Mouse (Mus musculus) limb, embryonic 11.5 days (tissue): ENCODE measurements around the gene Rnase10. TPM values are rescaled to one million over a fixed set of nuclear protein-coding genes. Genes with fewer than 3 reads are reported as not detected.
"Not testable (repeated sequence)": the region's sequence is repeated elsewhere in the genome, so short reads cannot be mapped to it uniquely, and the experiment has no call there.

Experiments used
- ATAC-seq: fragments of 200-750 bp; cut with Nextera tagmentation; 2 replicates; pipeline ENCODE4 v1.8.0; 2017; ENCODE audit warnings: low read depth; ENCODE audit not compliant: insufficient number of reproducible peaks, low FRiP score, low TSS enrichment
- DNase-seq: peaks from one replicate; pipeline ENCODE4 v3.0.0-alpha.2; 2015; ENCODE audit warnings: low spot score
- H3K27ac ChIP-seq: fragments of 300-500 bp; sonication (generic); replicated peaks from 2 replicates; pipeline ENCODE4 v1.5.1; 2014; ENCODE audit warnings: low read depth, mild to moderate bottlenecking, low read length
- H3K27me3 ChIP-seq: fragments of 300-500 bp; sonication (generic); 2 replicates; pipeline ENCODE4 v1.6.1; 2014; ENCODE audit warnings: mild to moderate bottlenecking, low read length, mixed read lengths; ENCODE audit not compliant: control insufficient read depth, insufficient read depth
- H3K36me3 ChIP-seq: fragments of 300-500 bp; sonication (generic); 2 replicates; pipeline ENCODE4 v1.6.1; 2014; ENCODE audit warnings: mild to moderate bottlenecking, low read length, moderate library complexity, mixed read lengths; ENCODE audit not compliant: control insufficient read depth, insufficient read depth
- H3K4me1 ChIP-seq: fragments of 300-500 bp; sonication (generic); 2 replicates; pipeline ENCODE4 v1.6.1; 2014; ENCODE audit warnings: low read length, mixed read lengths; ENCODE audit not compliant: control insufficient read depth, insufficient read depth
- H3K4me2 ChIP-seq: fragments of 300-500 bp; sonication (generic); 2 replicates; pipeline ENCODE4 v1.6.1; 2014; ENCODE audit warnings: low read depth, mild to moderate bottlenecking, moderate library complexity; ENCODE audit not compliant: severe bottlenecking
- H3K4me3 ChIP-seq: fragments of 300-500 bp; sonication (generic); 2 replicates; pipeline ENCODE4 v1.5.1; 2014; ENCODE audit warnings: low read depth, low read length
- H3K9ac ChIP-seq: fragments of 300-500 bp; sonication (generic); 2 replicates; pipeline ENCODE4 v1.6.1; 2014; ENCODE audit warnings: mild to moderate bottlenecking, low read length
- H3K9me3 ChIP-seq: fragments of 300-500 bp; sonication (generic); 2 replicates; pipeline ENCODE4 v1.6.1; 2016; ENCODE audit warnings: low read length; ENCODE audit not compliant: control insufficient read depth
- WGBS: fragments of 180-500 bp; shearing (Covaris S2); extraction: QIAGEN DNeasy Blood & Tissue Kit; methylation state at CpG from one replicate; pipeline ENCODE4 v1.1.7; 2014; 5-methylcytosine and 5-hydroxymethylcytosine counted together
- polyA plus RNA-seq: library from polyadenylated mRNA; unstranded; fragments of >200 nt; fragmentation: Nextera tagmentation; extraction: Ambion mirVana; gene quantifications from 2 replicates; pipeline ENCODE4 v1.2.1, GENCODE M21; 2014

The Rnase10 gene
- polyA plus RNA-seq, 1 experiment from 2014 or later: not detected

- DNase-seq (peak; percentile 6), ATAC-seq (no peak)
- H3K4me1 ChIP-seq: no peaks in the 10 kb centered on the region
- H3K4me2 ChIP-seq: no peak overlapping the region
- H3K9ac ChIP-seq: no peak overlapping the region
- no peak overlapping the region for H3K4me3 ChIP-seq
- H3K27ac ChIP-seq: no peak overlapping the region
- no peaks in the 10 kb centered on the region for H3K27me3 ChIP-seq
- H3K9me3 ChIP-seq: no peaks in the 10 kb centered on the region
- H3K36me3 ChIP-seq: no peaks in the 10 kb centered on the region
- 86% methylated on average over 2 of the region's 2 CpGs for WGBS
Measured at GRCm38 (mm10) chr14:50997999-50998666, 9.4 kb upstream of the Rnase10 start.

GRCm38 (mm10) chr14:51007914-51008713, 563 bp downstream of the Rnase10 start:
- Histone ChIP-seq H3K27ac (no peak overlapping the region), H3K4me1 (no peaks in the 10 kb centered on the region), H3K9ac (no peak overlapping the region), H3K4me3 (no peak overlapping the region), H3K9me3 (no peaks in the 10 kb centered on the region), H3K4me2 (no peak overlapping the region), H3K36me3 (no peaks in the 10 kb centered on the region), H3K27me3 (no peaks in the 10 kb centered on the region)
- WGBS: 82% methylated on average over 13 of the region's 13 CpGs
- DNase-seq: peak; percentile 9
- ATAC-seq: no peak

GRCm38 (mm10) chr14:51008781-51009180, 1.2 kb downstream of the Rnase10 start:
- Histone ChIP-seq H3K4me3 (no peak overlapping the region), H3K36me3 (no peaks in the 10 kb centered on the region), H3K9ac (no peak overlapping the region), H3K27ac (no peak overlapping the region), H3K4me2 (no peak overlapping the region), H3K27me3 (no peaks in the 10 kb centered on the region), H3K9me3 (no peaks in the 10 kb centered on the region), H3K4me1 (no peaks in the 10 kb centered on the region)
- ATAC-seq (no peak), DNase-seq (peak; percentile 12)
- 83% methylated on average over 4 of the region's 4 CpGs for WGBS

GRCm38 (mm10) chr14:51009572-51009971, 2.0 kb downstream of the Rnase10 start:
- H3K27ac ChIP-seq: no peak overlapping the region

GRCm38 (mm10) chr14:51014724-51015123, 7.2 kb downstream of the Rnase10 start:
- H3K9ac ChIP-seq, H3K9me3 ChIP-seq, H3K27ac ChIP-seq, DNase-seq, H3K4me1 ChIP-seq, H3K4me2 ChIP-seq, H3K27me3 ChIP-seq, H3K36me3 ChIP-seq, ATAC-seq, H3K4me3 ChIP-seq: not testable (repeated sequence)
- WGBS: 86% methylated on average over 3 of the region's 3 CpGs

More at GRCm38 (mm10) chr14:51009572-51009971, 2.0 kb downstream of the Rnase10 start:
- DNase-seq: no peak
- no peaks in the 10 kb centered on the region for H3K27me3 ChIP-seq
- H3K36me3 ChIP-seq: no peaks in the 10 kb centered on the region
- 82% methylated on average over 6 of the region's 6 CpGs for WGBS
- H3K9ac ChIP-seq: no peak overlapping the region
- H3K4me1 ChIP-seq: no peaks in the 10 kb centered on the region
- no peaks in the 10 kb centered on the region for H3K9me3 ChIP-seq
- no peak for ATAC-seq
- H3K4me2 ChIP-seq: no peak overlapping the region
- H3K4me3 ChIP-seq: no peak overlapping the region

GRCm38 (mm10) chr14:51015780-51016179, 8.2 kb downstream of the Rnase10 start:
- Histone ChIP-seq H3K9ac (no peak overlapping the region), H3K4me1 (no peaks in the 10 kb centered on the region), H3K27me3 (no peaks in the 10 kb centered on the region), H3K9me3 (no peaks in the 10 kb centered on the region), H3K36me3 (no peaks in the 10 kb centered on the region), H3K4me3 (no peak overlapping the region), H3K27ac (no peak overlapping the region), H3K4me2 (no peak overlapping the region)
- ATAC-seq (no peak), DNase-seq (no peak)

GRCm38 (mm10) chr14:51017256-51017655, 9.7 kb downstream of the Rnase10 start:
- H3K4me3 ChIP-seq: no peak overlapping the region
- WGBS: 73% methylated on average over 3 of the region's 3 CpGs
- no peak overlapping the region for H3K9ac ChIP-seq
- H3K4me2 ChIP-seq: no peak overlapping the region
- no peaks in the 10 kb centered on the region for H3K4me1 ChIP-seq
- no peak for DNase-seq
- no peaks in the 10 kb centered on the region for H3K36me3 ChIP-seq
- H3K27me3 ChIP-seq: no peaks in the 10 kb centered on the region
- H3K27ac ChIP-seq: no peak overlapping the region
- no peaks in the 10 kb centered on the region for H3K9me3 ChIP-seq
- no peak for ATAC-seq

GRCm38 (mm10) chr14:51023457-51023856, 15.9 kb downstream of the Rnase10 start:
- H3K4me2 ChIP-seq: no peak overlapping the region
- H3K4me1 ChIP-seq: no peaks in the 10 kb centered on the region
- no peak overlapping the region for H3K27ac ChIP-seq
- H3K4me3 ChIP-seq: no peak overlapping the region
- no peaks in the 10 kb centered on the region for H3K9me3 ChIP-seq
- DNase-seq (no peak), ATAC-seq (no peak)
- 83% methylated on average over 4 of the region's 4 CpGs for WGBS
- no peak overlapping the region for H3K9ac ChIP-seq
- H3K27me3 ChIP-seq: no peaks in the 10 kb centered on the region
- H3K36me3 ChIP-seq: no peaks in the 10 kb centered on the region
